Mouse (Mus musculus): ENCODE data around the gene Zfyve28. TPM values are rescaled to one million over a fixed set of nuclear protein-coding genes. Genes with fewer than 3 reads are reported as not detected.

Zfyve28 gene
- polyA plus RNA-seq, 1 experiment from 2014 or later = 2.0 TPM

DNA sequence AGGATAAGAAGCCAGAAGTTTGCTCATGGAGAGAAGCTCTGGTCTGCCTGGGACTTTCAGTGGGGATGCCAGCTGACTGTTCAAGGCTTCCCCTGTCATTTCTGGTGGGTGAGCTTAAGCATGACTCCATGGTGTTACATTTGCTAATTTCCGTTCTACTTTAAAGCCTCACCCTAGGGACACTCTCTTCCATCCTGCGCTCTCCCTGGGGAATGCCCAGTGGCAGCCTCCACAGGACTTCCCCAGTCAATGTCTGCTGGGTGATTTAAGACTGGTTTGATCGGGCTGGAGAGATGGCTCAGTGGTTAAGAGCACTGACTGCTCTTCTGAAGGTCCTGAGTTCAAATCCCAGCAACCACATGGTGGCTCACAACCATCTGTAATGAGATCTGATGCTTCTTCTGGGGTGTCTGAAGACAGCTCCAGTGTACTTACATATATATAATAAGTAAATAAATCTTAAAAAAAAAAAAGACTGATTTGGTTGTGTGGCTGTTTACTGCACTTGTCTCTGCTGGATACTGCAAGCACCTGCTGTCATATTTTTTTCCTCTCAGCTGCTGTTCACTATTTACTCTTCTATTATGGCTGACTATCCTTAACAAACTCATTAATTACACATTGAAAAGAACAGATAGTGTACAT, 29.0 kb downstream of the Zfyve28 start:
- Histone ChIP-seq H3K36me3 (no peaks in the 10 kb centered on the region), H3K27ac (no peak overlapping the region), H3K4me1 (replicated peaks) (peaks cover 4% of the 10 kb centered on the region; the same call in 1 of the 2 replicates), H3K27me3 (ENCODE audit: insufficient read depth, poor library complexity, severe bottlenecking) (no peaks in the 10 kb centered on the region), H3K4me3 (no peak overlapping the region), H3K9me3 (no peaks in the 10 kb centered on the region)
- DNase-seq (ENCODE audit: low spot score) = no peak
- 66% methylated on average over 3 of the region's 3 CpGs for WGBS

GRCm38 (mm10) chr5:34255189-34255588, 33.1 kb downstream of the Zfyve28 start:
- Histone ChIP-seq H3K4me1 (replicated peaks) (peaks cover 32% of the 10 kb centered on the region), H3K9me3 (no peaks in the 10 kb centered on the region), H3K27me3 (ENCODE audit: insufficient read depth, poor library complexity, severe bottlenecking) (no peaks in the 10 kb centered on the region), H3K27ac (no peak overlapping the region), H3K4me3 (no peak overlapping the region), H3K36me3 (no peaks in the 10 kb centered on the region)
- WGBS = 79% methylated on average over 3 of the region's 3 CpGs
- DNase-seq (ENCODE audit: low spot score) = no peak

GRCm38 (mm10) chr5:34254309-34254708, 33.9 kb downstream of the Zfyve28 start:
- Histone ChIP-seq H3K4me1 (replicated peaks) (peaks cover 38% of the 10 kb centered on the region), H3K27ac (no peak overlapping the region), H3K36me3 (no peaks in the 10 kb centered on the region), H3K27me3 (ENCODE audit: insufficient read depth, poor library complexity, severe bottlenecking) (no peaks in the 10 kb centered on the region), H3K4me3 (no peak overlapping the region), H3K9me3 (no peaks in the 10 kb centered on the region)
- no peak for DNase-seq (ENCODE audit: low spot score)
- WGBS = 76% methylated on average over 8 of the region's 8 CpGs

DNA sequence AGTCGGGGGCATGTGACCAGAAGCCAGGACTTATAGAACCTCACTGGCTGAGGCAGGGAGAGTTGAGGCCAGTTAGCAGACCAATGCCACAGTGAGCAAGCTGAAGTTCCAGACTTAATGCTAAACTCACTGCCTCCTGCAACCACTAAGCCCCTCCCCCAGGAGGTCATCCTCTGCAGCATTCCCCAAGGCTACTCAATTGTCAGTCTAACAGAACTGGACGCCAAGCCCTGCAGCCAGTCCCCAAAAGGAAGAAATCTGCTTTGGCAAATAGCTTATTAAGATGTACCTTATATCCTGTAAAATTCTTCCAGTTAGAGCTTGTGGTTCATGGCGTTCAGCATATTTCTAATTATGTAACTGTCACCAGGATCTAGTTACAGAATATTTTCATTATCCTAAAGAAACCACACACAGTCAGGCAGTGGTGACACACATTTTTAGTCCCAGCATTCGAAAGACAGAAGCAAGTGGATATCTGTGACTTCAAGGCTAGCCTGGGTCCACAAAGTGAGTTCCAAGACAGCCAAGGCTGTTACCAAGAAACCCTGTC, 35.2 kb downstream of the Zfyve28 start:
- DNase-seq (ENCODE audit: low spot score) = no peak
- peaks cover 38% of the 10 kb centered on the region for H3K4me1 ChIP-seq (replicated peaks)
- H3K4me3 ChIP-seq = no peak overlapping the region
- no peaks in the 10 kb centered on the region for H3K36me3 ChIP-seq
- H3K9me3 ChIP-seq = no peaks in the 10 kb centered on the region
- no peaks in the 10 kb centered on the region for H3K27me3 ChIP-seq (ENCODE audit: insufficient read depth, poor library complexity, severe bottlenecking)
- WGBS = 59% methylated on average over 4 of the region's 4 CpGs
- peak overlapping the region; percentile 30; the same call in 1 of the 2 replicates for H3K27ac ChIP-seq

- H3K9me3 ChIP-seq = no peaks in the 10 kb centered on the region
- WGBS = 72% methylated on average over 4 of the region's 4 CpGs
- H3K4me3 ChIP-seq = no peak overlapping the region
- H3K27ac ChIP-seq = peak overlapping the region; percentile 30
- H3K27me3 ChIP-seq (ENCODE audit: insufficient read depth, poor library complexity, severe bottlenecking) = no peaks in the 10 kb centered on the region
- no peak for DNase-seq (ENCODE audit: low spot score)
- peaks cover 34% of the 10 kb centered on the region for H3K4me1 ChIP-seq (replicated peaks)
- H3K36me3 ChIP-seq = no peaks in the 10 kb centered on the region
Measured at GRCm38 (mm10) chr5:34252307-34252966, 35.8 kb downstream of the Zfyve28 start.

DNA sequence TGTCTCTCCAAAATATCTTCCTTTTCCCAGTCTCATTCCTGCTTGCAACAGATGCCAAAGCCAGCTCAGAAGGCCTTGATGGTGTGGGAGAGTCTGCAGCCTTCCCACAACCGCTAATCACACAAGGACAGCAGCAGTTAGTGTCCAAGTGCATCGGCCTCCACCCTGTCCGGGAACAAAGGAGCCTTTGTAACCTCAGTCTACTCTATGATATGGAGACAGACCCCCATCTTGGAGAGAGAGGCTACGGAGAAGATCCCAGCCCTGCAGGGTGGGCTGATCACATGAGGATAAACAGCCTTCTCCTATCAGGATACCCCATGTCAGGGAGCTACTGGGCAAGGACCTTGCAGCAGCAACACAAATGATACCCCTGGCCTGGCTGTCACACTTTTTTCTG, 36.5 kb downstream of the Zfyve28 start:
- Histone ChIP-seq H3K27ac (peak overlapping the region; percentile 30), H3K4me3 (no peak overlapping the region), H3K4me1 (replicated peaks) (peaks cover 34% of the 10 kb centered on the region), H3K27me3 (ENCODE audit: insufficient read depth, poor library complexity, severe bottlenecking) (no peaks in the 10 kb centered on the region), H3K36me3 (no peaks in the 10 kb centered on the region), H3K9me3 (no peaks in the 10 kb centered on the region)
- WGBS = 51% methylated on average over 4 of the region's 4 CpGs
- DNase-seq (ENCODE audit: low spot score) = no peak

DNA sequence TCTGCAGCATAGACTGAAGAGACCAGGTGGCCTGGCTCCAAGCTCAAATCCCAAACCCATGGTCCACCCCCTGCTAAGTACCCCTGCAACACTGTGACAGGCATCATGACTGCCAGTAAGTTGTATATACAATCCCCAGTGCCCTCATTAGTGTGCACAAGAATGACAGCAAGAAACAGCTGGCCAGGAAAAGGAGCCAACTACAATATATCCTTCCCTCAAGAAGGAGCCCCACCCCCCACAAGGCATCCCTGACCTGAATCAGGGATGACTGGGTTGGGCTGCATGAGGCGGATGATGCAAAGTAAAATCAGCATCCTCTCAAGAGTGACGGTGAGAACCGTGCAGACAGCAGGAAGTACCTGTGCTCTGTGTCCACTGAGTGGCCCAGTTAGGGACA, 38.2 kb downstream of the Zfyve28 start:
- no peaks in the 10 kb centered on the region for H3K36me3 ChIP-seq
- H3K27me3 ChIP-seq (ENCODE audit: insufficient read depth, poor library complexity, severe bottlenecking) = no peaks in the 10 kb centered on the region
- H3K4me1 ChIP-seq (replicated peaks) = peaks cover 34% of the 10 kb centered on the region
- no peak overlapping the region for H3K27ac ChIP-seq
- no peak overlapping the region for H3K4me3 ChIP-seq
- DNase-seq (ENCODE audit: low spot score) = no peak
- no peaks in the 10 kb centered on the region for H3K9me3 ChIP-seq
- WGBS = 75% methylated on average over 3 of the region's 3 CpGs

- Histone ChIP-seq H3K4me1 (replicated peaks) (peaks cover 34% of the 10 kb centered on the region), H3K27ac (no peak overlapping the region), H3K36me3 (no peaks in the 10 kb centered on the region), H3K27me3 (ENCODE audit: insufficient read depth, poor library complexity, severe bottlenecking) (no peaks in the 10 kb centered on the region), H3K4me3 (no peak overlapping the region), H3K9me3 (no peaks in the 10 kb centered on the region)
- 82% methylated on average over 4 of the region's 4 CpGs for WGBS
- no peak for DNase-seq (ENCODE audit: low spot score)
Measured at GRCm38 (mm10) chr5:34249132-34249531, 39.1 kb downstream of the Zfyve28 start.

DNA sequence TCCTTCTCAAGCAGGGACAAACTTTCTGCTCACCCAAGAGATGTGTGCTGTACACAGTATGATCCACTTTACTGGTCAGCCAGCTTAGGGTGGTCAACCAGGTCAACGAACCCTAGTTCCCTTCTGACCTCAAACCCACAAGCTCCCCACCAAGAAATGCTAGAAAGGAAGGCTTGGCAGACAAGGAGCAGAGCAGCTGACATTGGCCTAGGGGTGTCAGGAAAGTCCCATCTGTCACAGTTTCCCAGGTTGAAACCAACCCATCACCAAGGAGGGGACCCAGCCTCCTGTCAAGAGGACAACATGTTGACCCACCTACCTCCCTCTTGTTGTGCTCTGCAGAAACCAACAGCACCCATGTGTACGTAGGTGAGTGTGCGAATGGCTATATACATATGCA, 41.8 kb downstream of the Zfyve28 start:
- no peak overlapping the region for H3K4me3 ChIP-seq
- H3K27ac ChIP-seq = no peak overlapping the region
- H3K27me3 ChIP-seq (ENCODE audit: insufficient read depth, poor library complexity, severe bottlenecking) = no peaks in the 10 kb centered on the region
- H3K9me3 ChIP-seq = no peaks in the 10 kb centered on the region
- no peaks in the 10 kb centered on the region for H3K36me3 ChIP-seq
- DNase-seq (ENCODE audit: low spot score) = no peak
- 97% methylated on average over 3 of the region's 3 CpGs for WGBS
- H3K4me1 ChIP-seq (replicated peaks) = peaks cover 33% of the 10 kb centered on the region

DNA sequence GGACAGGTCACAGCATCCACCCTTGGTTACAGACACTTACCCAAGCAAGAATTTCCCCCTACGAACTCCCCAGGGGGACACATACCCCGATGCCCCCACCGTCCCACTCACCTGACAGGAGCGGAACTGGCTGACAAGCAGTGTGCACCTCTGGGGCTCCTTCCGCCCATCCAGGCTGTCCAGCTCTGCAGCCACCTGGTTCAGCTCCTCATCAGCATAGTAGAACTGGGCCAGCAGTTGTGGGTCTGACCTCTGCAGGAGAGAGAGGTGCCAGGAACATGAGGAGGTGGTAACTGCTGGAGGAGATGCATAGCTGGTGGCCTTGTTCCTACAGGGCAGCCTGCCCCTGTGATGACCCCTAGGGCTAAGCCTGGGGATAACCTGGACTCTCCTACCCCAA, 45.2 kb downstream of the Zfyve28 start:
- no peak for DNase-seq (ENCODE audit: low spot score)
- H3K27ac ChIP-seq = 0 out of 2 replicates have a peak overlapping the region, but pooled peaks have one; percentile 8
- H3K4me1 ChIP-seq (replicated peaks) = peaks cover 18% of the 10 kb centered on the region
- H3K27me3 ChIP-seq (ENCODE audit: insufficient read depth, poor library complexity, severe bottlenecking) = no peaks in the 10 kb centered on the region
- no peaks in the 10 kb centered on the region for H3K9me3 ChIP-seq
- no peak overlapping the region for H3K4me3 ChIP-seq
- no peaks in the 10 kb centered on the region for H3K36me3 ChIP-seq
- 83% methylated on average over 5 of the region's 5 CpGs for WGBS

DNA sequence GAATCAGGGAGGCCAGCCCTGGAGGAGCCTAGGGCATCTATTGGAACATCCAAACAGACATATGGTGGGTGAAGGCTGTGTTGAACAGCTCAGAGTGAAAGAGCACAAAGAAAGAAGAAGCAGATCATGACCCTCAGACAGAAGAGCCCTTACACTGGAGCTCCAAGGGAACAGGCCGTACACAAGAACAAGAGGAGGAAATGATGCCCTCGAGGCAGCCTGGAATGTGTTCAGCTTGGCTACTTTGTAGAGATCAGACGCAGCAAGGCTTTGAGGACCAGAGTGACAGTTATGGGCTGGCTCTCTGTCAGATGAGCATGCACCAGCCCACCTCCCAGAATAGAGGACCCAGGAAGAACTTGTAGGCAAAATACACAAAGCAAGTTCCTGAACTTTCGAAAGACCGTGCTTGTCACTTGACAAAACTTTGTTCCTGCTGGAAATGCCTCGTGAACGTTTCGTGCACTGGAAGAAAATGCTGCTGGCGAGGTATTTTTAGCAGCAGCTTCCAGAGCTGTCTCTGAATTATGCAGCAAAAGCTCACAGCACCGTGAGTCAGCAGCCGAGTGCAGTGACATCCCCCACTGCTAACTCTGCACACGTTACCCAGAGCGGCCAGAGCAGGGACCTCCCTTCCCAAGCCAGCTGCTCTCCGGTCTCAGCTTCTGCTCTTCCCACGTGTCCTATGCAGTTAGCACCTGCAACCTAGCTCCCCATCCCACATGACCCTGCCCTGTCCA, 45.9 kb downstream of the Zfyve28 start:
- Histone ChIP-seq H3K4me3 (no peak overlapping the region), H3K36me3 (no peaks in the 10 kb centered on the region), H3K4me1 (replicated peaks) (peaks cover 18% of the 10 kb centered on the region), H3K27me3 (ENCODE audit: insufficient read depth, poor library complexity, severe bottlenecking) (no peaks in the 10 kb centered on the region), H3K9me3 (no peaks in the 10 kb centered on the region), H3K27ac (peak overlapping the region; percentile 40; the same call in 1 of the 2 replicates)
- WGBS = 57% methylated on average over 15 of the region's 15 CpGs
- DNase-seq (ENCODE audit: low spot score) = peak; percentile 14

- H3K4me1 ChIP-seq (replicated peaks) = peaks cover 18% of the 10 kb centered on the region
- H3K9me3 ChIP-seq = no peaks in the 10 kb centered on the region
- H3K4me3 ChIP-seq = no peak overlapping the region
- no peak for DNase-seq (ENCODE audit: low spot score)
- WGBS = 93% methylated on average over 6 of the region's 6 CpGs
- H3K36me3 ChIP-seq = no peaks in the 10 kb centered on the region
- H3K27me3 ChIP-seq (ENCODE audit: insufficient read depth, poor library complexity, severe bottlenecking) = no peaks in the 10 kb centered on the region
- no peak overlapping the region for H3K27ac ChIP-seq
Measured at GRCm38 (mm10) chr5:34238444-34238843, 49.8 kb downstream of the Zfyve28 start.
